Mouse (Mus musculus): ENCODE results near the gene Cyp4a31.
"Not testable (repeated sequence)": the region's sequence is repeated elsewhere in the genome, so short reads cannot be mapped to it uniquely, and the experiment has no call there.

Gene Cyp4a31

GRCm38 (mm10) chr4:115563401-115563800, at the start of gene Cyp4a31:
Cyp4a31 (plus strand) TSS chr4:115563649.
- DNase-seq (ENCODE audit: extremely low spot score) = no peak

GRCm38 (mm10) chr4:115513964-115514363, 49.5 kb upstream of the Cyp4a31 start:
- not testable (repeated sequence) for DNase-seq (ENCODE audit: extremely low spot score)

- DNase-seq (ENCODE audit: extremely low spot score) = not testable (repeated sequence)
Observed at GRCm38 (mm10) chr4:115518000-115518399, 45.4 kb upstream of the Cyp4a31 start, which contains the start of gene Cyp4a10. Cyp4a10 (plus strand) TSS chr4:115518264.

- no peak for DNase-seq (ENCODE audit: extremely low spot score)
Observed at GRCm38 (mm10) chr4:115519444-115519843, 44.0 kb upstream of the Cyp4a31 start.

- DNase-seq (ENCODE audit: extremely low spot score) = no peak
Observed at GRCm38 (mm10) chr4:115521766-115522165, 41.7 kb upstream of the Cyp4a31 start.

- DNase-seq (ENCODE audit: extremely low spot score) = no peak
Observed at GRCm38 (mm10) chr4:115545101-115545500, 18.3 kb upstream of the Cyp4a31 start.

- no peak for DNase-seq (ENCODE audit: extremely low spot score)
Observed at GRCm38 (mm10) chr4:115546141-115546828, 17.2 kb upstream of the Cyp4a31 start.

- no peak for DNase-seq (ENCODE audit: extremely low spot score)
Observed at GRCm38 (mm10) chr4:115552726-115553125, 10.7 kb upstream of the Cyp4a31 start.

- no peak for DNase-seq (ENCODE audit: extremely low spot score)
Observed at GRCm38 (mm10) chr4:115555513-115555912, 7.9 kb upstream of the Cyp4a31 start.

GRCm38 (mm10) chr4:115557861-115558561, 5.4 kb upstream of the Cyp4a31 start:
- no peak for DNase-seq (ENCODE audit: extremely low spot score)

GRCm38 (mm10) chr4:115561236-115561635, 2.2 kb upstream of the Cyp4a31 start:
- DNase-seq (ENCODE audit: extremely low spot score) = not testable (repeated sequence)

- DNase-seq (ENCODE audit: extremely low spot score) = not testable (repeated sequence)
Observed at GRCm38 (mm10) chr4:115564469-115565225, 1.2 kb downstream of the Cyp4a31 start.

GRCm38 (mm10) chr4:115575255-115575654, 11.8 kb downstream of the Cyp4a31 start:
- DNase-seq (ENCODE audit: extremely low spot score) = no peak

GRCm38 (mm10) chr4:115575776-115576175, 12.3 kb downstream of the Cyp4a31 start:
- DNase-seq (ENCODE audit: extremely low spot score) = no peak

- no peak for DNase-seq (ENCODE audit: extremely low spot score)
Observed at GRCm38 (mm10) chr4:115583036-115583435, 19.6 kb downstream of the Cyp4a31 start.

- no peak for DNase-seq (ENCODE audit: extremely low spot score)
Observed at GRCm38 (mm10) chr4:115596357-115596756, 32.9 kb downstream of the Cyp4a31 start.

- no peak for DNase-seq (ENCODE audit: extremely low spot score)
Observed at GRCm38 (mm10) chr4:115596824-115597336, 33.4 kb downstream of the Cyp4a31 start.

GRCm38 (mm10) chr4:115600611-115601010, 37.2 kb downstream of the Cyp4a31 start, which contains the start of gene Cyp4a32:
Cyp4a32 (plus strand) TSS chr4:115600969.
- not testable (repeated sequence) for DNase-seq (ENCODE audit: extremely low spot score)

- no peak for DNase-seq (ENCODE audit: extremely low spot score)
Observed at GRCm38 (mm10) chr4:115614005-115614404, 50.6 kb downstream of the Cyp4a31 start.

- DNase-seq (ENCODE audit: extremely low spot score) = not testable (repeated sequence)
Observed at GRCm38 (mm10) chr4:115625560-115625959, 62.1 kb downstream of the Cyp4a31 start.

Data from embryo, embryonic 9.5 days (tissue).